Mouse (Mus musculus): ENCODE results near the gene Ccser1. TPM values are rescaled to one million over a fixed set of nuclear protein-coding genes. Genes with fewer than 3 reads are reported as not detected.

Gene Ccser1
- polyA plus RNA-seq, 1 experiment from 2014 or later: 6.6 TPM

DNA sequence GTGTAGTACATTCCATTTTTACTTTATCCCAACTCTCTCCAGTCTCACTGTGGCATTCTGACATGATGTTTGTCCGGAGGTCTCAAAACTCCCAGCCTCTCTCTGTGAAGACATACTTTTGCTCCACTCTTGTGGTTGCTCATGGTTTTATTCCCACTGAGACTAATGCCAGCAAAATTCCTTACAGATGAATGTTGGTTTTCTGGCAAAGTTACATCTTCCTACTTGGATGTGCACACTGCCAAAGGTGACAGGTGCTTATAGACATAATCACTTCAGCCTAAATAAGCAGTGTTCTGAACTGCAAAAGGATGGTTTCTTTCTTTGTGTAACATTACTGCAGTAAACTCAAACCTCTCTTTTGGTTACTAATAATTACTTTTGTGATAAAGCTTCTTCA lies 696.2 kb downstream of the Ccser1 start:
- ATAC-seq: no peak
- H3K4me3 ChIP-seq (ENCODE audit: low read depth, low read length): no peak overlapping the region

GRCm38 (mm10) chr6:61898238-61898637 lies 718.1 kb downstream of the Ccser1 start:
- H3K4me2 ChIP-seq (replicated peaks; ENCODE audit: low read depth): no peak overlapping the region
- no peaks in the 10 kb centered on the region for H3K36me3 ChIP-seq (ENCODE audit: control insufficient read depth, insufficient read depth)
- H3K9me3 ChIP-seq (ENCODE audit: control insufficient read depth): no peaks in the 10 kb centered on the region
- 64% methylated on average over 4 of the region's 4 CpGs for WGBS
- H3K9ac ChIP-seq (ENCODE audit: low read depth, low read length): no peak overlapping the region
- H3K4me1 ChIP-seq (replicated peaks; ENCODE audit: control insufficient read depth, insufficient read depth, low read length): no peaks in the 10 kb centered on the region
- TF ChIP-seq CTCF (IDR thresholded peaks at IDR 0.05; ENCODE audit: low read depth): no peak
- H3K27me3 ChIP-seq (replicated peaks; ENCODE audit: control insufficient read depth, insufficient read depth, low read length): no peaks in the 10 kb centered on the region
- H3K27ac ChIP-seq (ENCODE audit: low read depth, low read length): no peak overlapping the region
- H3K4me3 ChIP-seq (ENCODE audit: low read depth, low read length): no peak overlapping the region
- no peak for ATAC-seq

More for the DNA sequence above, 696.2 kb downstream of the Ccser1 start:
- 89% methylated on average over 1 of the region's 1 CpGs for WGBS
- Histone ChIP-seq H3K9ac (ENCODE audit: low read depth, low read length) (no peak overlapping the region), H3K9me3 (ENCODE audit: control insufficient read depth) (no peaks in the 10 kb centered on the region), H3K27ac (ENCODE audit: low read depth, low read length) (no peak overlapping the region), H3K36me3 (ENCODE audit: control insufficient read depth, insufficient read depth) (no peaks in the 10 kb centered on the region), H3K27me3 (replicated peaks; ENCODE audit: control insufficient read depth, insufficient read depth, low read length) (no peaks in the 10 kb centered on the region), H3K4me2 (replicated peaks; ENCODE audit: low read depth) (no peak overlapping the region), H3K4me1 (replicated peaks; ENCODE audit: control insufficient read depth, insufficient read depth, low read length) (no peaks in the 10 kb centered on the region)
- no peak for TF ChIP-seq CTCF (IDR thresholded peaks at IDR 0.05; ENCODE audit: low read depth)

GRCm38 (mm10) chr6:61902715-61903114 lies 722.6 kb downstream of the Ccser1 start:
- no peaks in the 10 kb centered on the region for H3K27me3 ChIP-seq (replicated peaks; ENCODE audit: control insufficient read depth, insufficient read depth, low read length)
- no peak overlapping the region for H3K4me3 ChIP-seq (ENCODE audit: low read depth, low read length)
- no peak overlapping the region for H3K9ac ChIP-seq (ENCODE audit: low read depth, low read length)
- H3K27ac ChIP-seq (ENCODE audit: low read depth, low read length): no peak overlapping the region
- peak; percentile 61 for TF ChIP-seq CTCF (IDR thresholded peaks at IDR 0.05; ENCODE audit: low read depth)
- no peak overlapping the region for H3K4me2 ChIP-seq (replicated peaks; ENCODE audit: low read depth)
- H3K36me3 ChIP-seq (ENCODE audit: control insufficient read depth, insufficient read depth): no peaks in the 10 kb centered on the region
- H3K4me1 ChIP-seq (replicated peaks; ENCODE audit: control insufficient read depth, insufficient read depth, low read length): no peaks in the 10 kb centered on the region
- WGBS: 20% methylated on average over 1 of the region's 1 CpGs
- no peak for ATAC-seq
- H3K9me3 ChIP-seq (ENCODE audit: control insufficient read depth): no peaks in the 10 kb centered on the region

- no peak for ATAC-seq
- Histone ChIP-seq H3K4me2 (replicated peaks; ENCODE audit: low read depth) (no peak overlapping the region), H3K9ac (ENCODE audit: low read depth, low read length) (no peak overlapping the region), H3K4me1 (replicated peaks; ENCODE audit: control insufficient read depth, insufficient read depth, low read length) (no peaks in the 10 kb centered on the region), H3K27ac (ENCODE audit: low read depth, low read length) (no peak overlapping the region), H3K27me3 (replicated peaks; ENCODE audit: control insufficient read depth, insufficient read depth, low read length) (no peaks in the 10 kb centered on the region), H3K36me3 (ENCODE audit: control insufficient read depth, insufficient read depth) (no peaks in the 10 kb centered on the region), H3K9me3 (ENCODE audit: control insufficient read depth) (no peaks in the 10 kb centered on the region), H3K4me3 (ENCODE audit: low read depth, low read length) (no peak overlapping the region)
- 83% methylated on average over 3 of the region's 3 CpGs for WGBS
- no peak for TF ChIP-seq CTCF (IDR thresholded peaks at IDR 0.05; ENCODE audit: low read depth)
Measured at GRCm38 (mm10) chr6:61912896-61913295, 732.8 kb downstream of the Ccser1 start.

GRCm38 (mm10) chr6:61931622-61932021 lies 751.5 kb downstream of the Ccser1 start:
- TF ChIP-seq CTCF (IDR thresholded peaks at IDR 0.05; ENCODE audit: low read depth): no peak
- WGBS: 57% methylated on average over 1 of the region's 1 CpGs
- no peak for ATAC-seq

GRCm38 (mm10) chr6:61936656-61937055 lies 756.5 kb downstream of the Ccser1 start:
- ATAC-seq: no peak
- WGBS: 92% methylated on average over 1 of the region's 1 CpGs
- no peaks in the 10 kb centered on the region for H3K27me3 ChIP-seq (replicated peaks; ENCODE audit: control insufficient read depth, insufficient read depth, low read length)

More at GRCm38 (mm10) chr6:61931622-61932021, 751.5 kb downstream of the Ccser1 start:
- no peak overlapping the region for H3K4me3 ChIP-seq (ENCODE audit: low read depth, low read length)
- no peak overlapping the region for H3K4me2 ChIP-seq (replicated peaks; ENCODE audit: low read depth)
- no peak overlapping the region for H3K27ac ChIP-seq (ENCODE audit: low read depth, low read length)
- H3K9me3 ChIP-seq (ENCODE audit: control insufficient read depth): no peaks in the 10 kb centered on the region
- H3K4me1 ChIP-seq (replicated peaks; ENCODE audit: control insufficient read depth, insufficient read depth, low read length): no peaks in the 10 kb centered on the region
- H3K9ac ChIP-seq (ENCODE audit: low read depth, low read length): no peak overlapping the region
- no peaks in the 10 kb centered on the region for H3K27me3 ChIP-seq (replicated peaks; ENCODE audit: control insufficient read depth, insufficient read depth, low read length)
- H3K36me3 ChIP-seq (ENCODE audit: control insufficient read depth, insufficient read depth): no peaks in the 10 kb centered on the region

GRCm38 (mm10) chr6:61939236-61939635 lies 759.1 kb downstream of the Ccser1 start:
- TF ChIP-seq CTCF (IDR thresholded peaks at IDR 0.05; ENCODE audit: low read depth): no peak

More at GRCm38 (mm10) chr6:61936656-61937055, 756.5 kb downstream of the Ccser1 start:
- no peak overlapping the region for H3K27ac ChIP-seq (ENCODE audit: low read depth, low read length)
- no peak for TF ChIP-seq CTCF (IDR thresholded peaks at IDR 0.05; ENCODE audit: low read depth)
- no peak overlapping the region for H3K4me2 ChIP-seq (replicated peaks; ENCODE audit: low read depth)
- H3K9ac ChIP-seq (ENCODE audit: low read depth, low read length): no peak overlapping the region
- no peaks in the 10 kb centered on the region for H3K36me3 ChIP-seq (ENCODE audit: control insufficient read depth, insufficient read depth)
- H3K9me3 ChIP-seq (ENCODE audit: control insufficient read depth): no peaks in the 10 kb centered on the region
- H3K4me1 ChIP-seq (replicated peaks; ENCODE audit: control insufficient read depth, insufficient read depth, low read length): no peaks in the 10 kb centered on the region
- H3K4me3 ChIP-seq (ENCODE audit: low read depth, low read length): no peak overlapping the region

More at GRCm38 (mm10) chr6:61939236-61939635, 759.1 kb downstream of the Ccser1 start:
- no peaks in the 10 kb centered on the region for H3K4me1 ChIP-seq (replicated peaks; ENCODE audit: control insufficient read depth, insufficient read depth, low read length)
- no peak for ATAC-seq
- H3K27me3 ChIP-seq (replicated peaks; ENCODE audit: control insufficient read depth, insufficient read depth, low read length): no peaks in the 10 kb centered on the region
- no peaks in the 10 kb centered on the region for H3K36me3 ChIP-seq (ENCODE audit: control insufficient read depth, insufficient read depth)
- WGBS: 88% methylated on average over 1 of the region's 1 CpGs
- H3K27ac ChIP-seq (ENCODE audit: low read depth, low read length): no peak overlapping the region
- no peaks in the 10 kb centered on the region for H3K9me3 ChIP-seq (ENCODE audit: control insufficient read depth)
- H3K9ac ChIP-seq (ENCODE audit: low read depth, low read length): no peak overlapping the region
- H3K4me2 ChIP-seq (replicated peaks; ENCODE audit: low read depth): no peak overlapping the region
- no peak overlapping the region for H3K4me3 ChIP-seq (ENCODE audit: low read depth, low read length)

Measured in intestine, postnatal 0 days (tissue).